Mouse (Mus musculus) lung, embryonic 15.5 days (tissue): Measurements from ENCODE around the gene Appbp2. TPM values are rescaled to one million over a fixed set of nuclear protein-coding genes. Genes with fewer than 3 reads are reported as not detected.

Source experiments
- ATAC-seq: fragments of 200-750 bp; cut with Nextera tagmentation; 2 replicates; pipeline ENCODE4 v1.8.0; 2017; ENCODE audit warnings: moderate number of reproducible peaks, borderline replicate concordance; ENCODE audit not compliant: low FRiP score, low TSS enrichment; ENCODE audit errors: extremely low read depth
- H3K27ac ChIP-seq: fragments of 300-500 bp; sonication (generic); 2 replicates; pipeline ENCODE4 v1.5.1; 2015; ENCODE audit warnings: moderate library complexity, mild to moderate bottlenecking, inconsistent platforms
- H3K27me3 ChIP-seq: fragments of 300-500 bp; sonication (generic); 2 replicates; pipeline ENCODE4 v1.6.1; 2015; ENCODE audit warnings: inconsistent platforms
- H3K36me3 ChIP-seq: fragments of 300-500 bp; sonication (generic); 2 replicates; pipeline ENCODE4 v1.6.1; 2015; ENCODE audit warnings: inconsistent platforms
- H3K4me1 ChIP-seq: fragments of 300-500 bp; sonication (generic); 2 replicates; pipeline ENCODE4 v1.6.1; 2015; ENCODE audit warnings: inconsistent platforms
- H3K4me2 ChIP-seq: fragments of 300-500 bp; sonication (generic); 2 replicates; pipeline ENCODE4 v1.6.1; 2015; ENCODE audit warnings: inconsistent platforms, mild to moderate bottlenecking, moderate library complexity
- H3K4me3 ChIP-seq: fragments of 300-500 bp; sonication (generic); 2 replicates; pipeline ENCODE4 v1.5.1; 2015; ENCODE audit warnings: mild to moderate bottlenecking, inconsistent platforms
- H3K9ac ChIP-seq: fragments of 300-500 bp; sonication (generic); 2 replicates; pipeline ENCODE4 v1.6.1; 2015; ENCODE audit warnings: inconsistent platforms
- H3K9me3 ChIP-seq: fragments of 300-500 bp; sonication (generic); 2 replicates; pipeline ENCODE4 v1.6.1; 2016; ENCODE audit warnings: inconsistent platforms
- WGBS: fragments of 180-500 bp; shearing (Covaris S2); methylation state at CpG from one replicate; pipeline ENCODE4 v1.1.7; 2015; 5-methylcytosine and 5-hydroxymethylcytosine counted together
- polyA plus RNA-seq: library from polyadenylated mRNA; unstranded; fragments of >200 nt; fragmentation: Nextera tagmentation; extraction: Ambion mirVana; gene quantifications from 2 replicates; pipeline ENCODE4 v1.2.1, GENCODE M21; 2015

Appbp2 gene
- polyA plus RNA-seq, 1 experiment from 2014 or later: 43.3 TPM

DNA sequence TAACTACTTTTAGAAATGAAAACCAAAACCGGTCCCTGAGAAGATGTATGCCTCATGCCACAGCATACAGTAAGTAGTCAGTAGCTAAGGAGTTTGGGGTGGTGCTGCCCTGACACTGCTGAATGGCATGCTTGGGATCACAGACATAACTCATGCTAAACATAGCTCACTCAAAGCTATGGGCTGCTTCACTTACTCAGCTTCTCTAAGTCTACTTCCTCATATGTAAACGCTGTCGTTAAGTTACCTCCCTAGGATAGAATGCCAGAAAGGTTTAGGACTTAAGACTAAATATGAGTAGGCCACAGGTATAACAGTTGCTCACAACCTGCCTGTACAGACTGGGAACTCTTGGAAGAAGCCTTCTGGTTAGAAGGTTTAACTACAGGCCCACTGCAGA, 20.3 kb downstream of the Appbp2 start:
- no peaks in the 10 kb centered on the region for H3K4me1 ChIP-seq
- ATAC-seq: no peak
- no peaks in the 10 kb centered on the region for H3K27me3 ChIP-seq
- no peak overlapping the region for H3K27ac ChIP-seq
- H3K4me3 ChIP-seq: no peak overlapping the region
- H3K9ac ChIP-seq: no peak overlapping the region
- H3K9me3 ChIP-seq: no peaks in the 10 kb centered on the region
- 94% methylated on average over 3 of the region's 3 CpGs for WGBS
- H3K36me3 ChIP-seq: peaks cover 54% of the 10 kb centered on the region
- H3K4me2 ChIP-seq: no peak overlapping the region

DNA sequence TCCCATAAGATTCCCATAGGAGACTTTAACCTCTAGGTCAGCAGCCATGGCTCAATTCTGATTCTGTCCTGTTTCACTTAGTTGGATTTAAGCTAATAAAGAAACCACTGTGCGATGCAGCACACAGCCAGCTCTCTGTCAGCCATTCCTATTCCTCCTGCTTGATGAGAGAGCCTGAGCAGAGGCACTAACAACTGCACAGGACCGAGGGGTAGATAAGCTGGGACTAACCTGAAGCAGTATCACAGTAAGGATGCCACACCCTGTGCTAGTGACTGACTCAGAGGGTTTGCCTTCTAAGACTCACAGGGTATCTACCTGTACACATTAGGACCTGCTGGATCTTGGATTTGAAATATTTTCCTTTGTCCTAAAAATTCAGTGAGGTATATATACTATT, 21.7 kb downstream of the Appbp2 start:
- Histone ChIP-seq H3K27ac (no peak overlapping the region), H3K4me1 (no peaks in the 10 kb centered on the region), H3K4me3 (no peak overlapping the region), H3K4me2 (no peak overlapping the region), H3K9ac (no peak overlapping the region), H3K36me3 (peaks cover 67% of the 10 kb centered on the region), H3K9me3 (no peaks in the 10 kb centered on the region), H3K27me3 (no peaks in the 10 kb centered on the region)
- WGBS: 87% methylated on average over 2 of the region's 2 CpGs
- no peak for ATAC-seq

DNA sequence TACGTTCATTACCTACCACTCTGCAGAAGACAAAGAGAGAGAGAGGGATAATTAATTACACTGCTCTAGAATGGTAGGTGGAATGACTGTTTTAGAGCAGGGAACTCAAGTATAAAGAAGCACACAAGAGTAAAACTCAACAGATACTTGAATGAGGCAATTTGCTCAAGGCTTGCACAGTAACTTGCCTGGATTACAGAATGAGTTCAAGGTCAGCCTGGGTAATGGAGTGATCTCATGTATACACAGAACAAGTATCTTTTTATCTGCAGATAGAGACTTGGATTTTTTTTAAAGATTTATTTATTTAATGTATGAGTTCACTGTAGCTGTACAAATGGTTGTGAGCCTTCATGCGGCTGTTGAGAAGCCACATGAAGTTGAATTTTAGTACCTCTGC, 23.8 kb downstream of the Appbp2 start:
- no peak overlapping the region for H3K9ac ChIP-seq
- 85% methylated on average over 2 of the region's 2 CpGs for WGBS
- no peak overlapping the region for H3K4me3 ChIP-seq
- no peak for ATAC-seq
- peaks cover 82% of the 10 kb centered on the region for H3K36me3 ChIP-seq
- no peaks in the 10 kb centered on the region for H3K4me1 ChIP-seq
- no peaks in the 10 kb centered on the region for H3K27me3 ChIP-seq
- no peak overlapping the region for H3K27ac ChIP-seq
- H3K9me3 ChIP-seq: no peaks in the 10 kb centered on the region
- H3K4me2 ChIP-seq: no peak overlapping the region

DNA sequence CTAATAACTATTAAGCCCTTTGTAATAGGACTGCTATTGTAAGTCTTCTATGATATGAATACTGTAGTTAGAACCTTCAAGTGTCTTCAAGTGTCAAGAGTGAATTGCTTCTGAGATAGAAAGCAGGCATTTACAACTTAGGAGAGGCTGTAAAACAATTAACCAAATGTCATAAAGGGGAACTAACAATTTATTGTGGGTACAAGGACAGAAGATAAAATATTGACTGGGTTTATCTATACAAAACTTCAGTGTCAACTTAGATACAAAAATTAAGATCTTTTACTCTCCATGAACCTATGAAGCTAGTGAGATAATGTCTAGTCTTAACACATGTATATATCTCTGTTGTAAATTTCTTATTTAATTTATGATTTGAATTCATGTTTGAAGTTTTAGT, 28.7 kb downstream of the Appbp2 start:
- Histone ChIP-seq H3K4me1 (no peaks in the 10 kb centered on the region), H3K4me2 (no peak overlapping the region), H3K36me3 (peaks cover 73% of the 10 kb centered on the region), H3K27me3 (no peaks in the 10 kb centered on the region), H3K9ac (no peak overlapping the region), H3K9me3 (no peaks in the 10 kb centered on the region), H3K27ac (no peak overlapping the region), H3K4me3 (no peak overlapping the region)
- ATAC-seq: no peak

DNA sequence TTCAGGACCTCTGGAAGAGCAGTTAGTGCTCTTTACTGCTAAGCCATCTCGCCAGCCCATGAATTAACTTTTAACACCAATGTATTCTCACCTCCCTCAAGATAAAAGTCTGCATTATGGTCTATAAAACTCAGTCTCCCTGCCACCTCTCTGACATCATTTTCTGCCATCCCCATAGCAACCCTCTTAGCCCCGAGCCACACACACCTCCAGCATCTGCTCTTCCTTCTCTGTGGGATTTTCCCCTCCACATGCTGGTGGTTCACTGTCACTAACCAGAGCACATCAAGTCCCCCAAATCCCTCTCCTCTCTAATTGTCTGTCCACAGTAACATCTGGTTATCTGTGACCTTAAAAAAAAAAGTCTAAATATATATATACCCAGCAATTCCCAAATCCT, 36.0 kb downstream of the Appbp2 start:
- Histone ChIP-seq H3K4me3 (no peak overlapping the region), H3K4me2 (no peak overlapping the region), H3K27ac (no peak overlapping the region), H3K9me3 (no peaks in the 10 kb centered on the region), H3K9ac (no peak overlapping the region), H3K36me3 (peaks cover 88% of the 10 kb centered on the region), H3K27me3 (no peaks in the 10 kb centered on the region), H3K4me1 (no peaks in the 10 kb centered on the region)
- ATAC-seq: no peak
- WGBS: 66% methylated on average over 2 of the region's 2 CpGs

DNA sequence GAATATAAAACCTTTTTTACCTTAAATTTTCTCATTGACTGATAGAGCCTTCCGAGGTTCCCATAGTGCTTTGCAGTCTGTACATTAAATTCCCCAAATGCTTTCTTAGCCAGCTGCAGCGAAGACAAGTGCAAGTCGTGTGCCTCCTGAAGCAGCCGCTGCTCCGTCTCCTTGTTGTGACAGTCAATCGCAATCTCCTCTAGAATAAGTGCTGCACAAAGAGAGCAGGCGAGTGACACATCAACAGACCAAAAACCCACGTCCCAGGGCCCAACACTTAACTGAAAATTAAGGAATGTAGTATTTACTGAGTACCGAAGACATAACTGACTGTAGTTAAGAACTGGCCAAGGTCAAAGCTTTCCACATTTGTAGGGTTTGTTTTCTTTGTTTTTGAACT, 38.9 kb downstream of the Appbp2 start:
- no peaks in the 10 kb centered on the region for H3K9me3 ChIP-seq
- 80% methylated on average over 9 of the region's 9 CpGs for WGBS
- ATAC-seq: no peak
- no peaks in the 10 kb centered on the region for H3K4me1 ChIP-seq
- H3K27ac ChIP-seq: no peak overlapping the region
- no peak overlapping the region for H3K4me3 ChIP-seq
- H3K36me3 ChIP-seq: peaks cover 90% of the 10 kb centered on the region
- H3K27me3 ChIP-seq: no peaks in the 10 kb centered on the region
- no peak overlapping the region for H3K4me2 ChIP-seq
- H3K9ac ChIP-seq: no peak overlapping the region

DNA sequence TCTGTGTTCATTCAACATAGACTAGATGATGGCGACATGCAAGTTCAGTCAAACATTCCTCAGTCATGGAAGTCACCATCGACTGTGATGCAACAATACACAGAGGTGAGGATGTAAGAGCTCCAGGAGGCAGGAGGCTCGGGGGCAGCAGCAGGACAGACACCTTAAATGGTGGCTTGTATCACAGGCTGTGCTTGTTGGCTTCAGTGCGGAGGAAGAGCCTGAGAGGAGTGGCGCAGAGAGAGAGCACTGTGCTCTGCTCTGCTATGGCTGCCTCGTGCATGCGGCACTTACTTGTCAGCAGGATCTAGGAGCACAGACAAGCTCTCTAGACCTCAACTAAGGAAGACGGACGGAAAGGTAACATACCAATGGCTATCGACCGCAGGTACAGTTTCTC, 40.7 kb downstream of the Appbp2 start:
- 92% methylated on average over 11 of the region's 11 CpGs for WGBS
- Histone ChIP-seq H3K4me2 (no peak overlapping the region), H3K27ac (no peak overlapping the region)

DNA sequence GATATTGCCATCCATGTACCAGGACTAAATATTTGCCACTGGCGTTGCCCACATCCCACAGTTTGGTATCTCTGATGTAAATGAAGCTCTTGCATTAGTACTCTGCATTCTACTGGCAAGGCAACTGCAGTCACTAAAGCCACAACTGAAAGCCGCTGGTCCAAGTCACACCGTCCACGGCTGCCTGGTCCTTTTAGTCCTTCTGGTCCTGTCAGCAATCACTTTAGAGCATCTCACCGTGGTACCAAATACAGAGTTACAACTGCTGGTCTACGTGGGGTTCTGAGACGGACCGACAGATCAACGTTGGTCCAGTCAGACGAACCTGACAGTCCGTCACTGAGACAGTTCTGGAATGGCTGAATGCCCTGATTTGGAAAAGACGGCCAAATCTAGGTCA, 44.2 kb downstream of the Appbp2 start:
- Histone ChIP-seq H3K27ac (no peak overlapping the region), H3K27me3 (no peaks in the 10 kb centered on the region), H3K9ac (no peak overlapping the region), H3K36me3 (peaks cover 71% of the 10 kb centered on the region), H3K4me1 (no peaks in the 10 kb centered on the region), H3K9me3 (no peaks in the 10 kb centered on the region), H3K4me2 (no peak overlapping the region), H3K4me3 (no peak overlapping the region)
- 93% methylated on average over 12 of the region's 12 CpGs for WGBS
- no peak for ATAC-seq

More for the DNA sequence above, 40.7 kb downstream of the Appbp2 start:
- no peaks in the 10 kb centered on the region for H3K4me1 ChIP-seq
- no peak overlapping the region for H3K4me3 ChIP-seq
- peaks cover 90% of the 10 kb centered on the region for H3K36me3 ChIP-seq
- no peak for ATAC-seq
- no peaks in the 10 kb centered on the region for H3K27me3 ChIP-seq
- no peaks in the 10 kb centered on the region for H3K9me3 ChIP-seq
- no peak overlapping the region for H3K9ac ChIP-seq

DNA sequence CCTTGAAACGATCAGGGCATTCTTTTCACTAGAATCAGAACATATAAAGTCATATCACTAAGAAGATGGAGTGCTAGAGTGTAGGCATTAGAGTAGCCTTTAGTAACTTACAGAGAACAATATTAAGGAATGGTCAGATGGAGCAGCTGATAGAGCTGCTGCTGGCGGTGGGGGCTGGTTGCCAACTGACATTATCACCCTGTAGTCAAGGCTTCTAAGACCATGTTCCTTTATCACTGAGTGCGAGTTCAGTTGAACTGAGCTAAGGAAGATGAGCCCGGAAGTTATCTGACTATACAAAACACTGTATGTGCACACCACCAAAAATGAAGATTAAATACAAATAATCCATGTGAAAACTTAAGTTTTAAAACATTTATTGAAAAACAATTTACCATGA, 45.8 kb downstream of the Appbp2 start:
- Histone ChIP-seq H3K4me2 (no peak overlapping the region), H3K27ac (no peak overlapping the region), H3K9ac (no peak overlapping the region), H3K4me3 (no peak overlapping the region), H3K27me3 (no peaks in the 10 kb centered on the region), H3K4me1 (no peaks in the 10 kb centered on the region), H3K36me3 (peaks cover 55% of the 10 kb centered on the region), H3K9me3 (no peaks in the 10 kb centered on the region)
- 93% methylated on average over 4 of the region's 4 CpGs for WGBS
- no peak for ATAC-seq

DNA sequence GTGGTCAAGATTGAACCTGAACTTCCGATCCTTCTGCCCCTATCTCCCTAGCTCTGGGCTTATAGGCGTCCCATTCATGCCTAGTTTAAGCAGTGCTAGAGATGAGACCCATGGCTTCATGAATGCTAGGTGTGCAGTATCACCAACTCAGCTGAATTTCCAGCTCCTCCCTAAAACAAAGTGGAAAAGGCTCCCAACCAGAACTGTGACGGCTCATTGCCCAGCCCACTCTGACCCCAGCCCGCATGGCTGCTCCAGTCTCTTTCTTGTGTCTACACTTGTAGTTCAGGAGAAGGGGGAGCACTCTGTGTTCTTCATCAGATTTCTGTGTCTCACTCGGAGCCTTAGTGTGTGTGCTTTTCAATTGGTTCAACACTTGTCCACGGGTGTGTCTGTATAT, 50.1 kb downstream of the Appbp2 start:
- ATAC-seq: no peak
- H3K27ac ChIP-seq: no peak overlapping the region
- H3K27me3 ChIP-seq: no peaks in the 10 kb centered on the region
- H3K4me2 ChIP-seq: no peak overlapping the region
- H3K9ac ChIP-seq: no peak overlapping the region
- 77% methylated on average over 6 of the region's 6 CpGs for WGBS
- H3K4me3 ChIP-seq: no peak overlapping the region
- peaks cover 16% of the 10 kb centered on the region for H3K36me3 ChIP-seq
- peaks cover 4% of the 10 kb centered on the region; the same call in 1 of the 2 replicates for H3K4me1 ChIP-seq
- no peaks in the 10 kb centered on the region for H3K9me3 ChIP-seq

DNA sequence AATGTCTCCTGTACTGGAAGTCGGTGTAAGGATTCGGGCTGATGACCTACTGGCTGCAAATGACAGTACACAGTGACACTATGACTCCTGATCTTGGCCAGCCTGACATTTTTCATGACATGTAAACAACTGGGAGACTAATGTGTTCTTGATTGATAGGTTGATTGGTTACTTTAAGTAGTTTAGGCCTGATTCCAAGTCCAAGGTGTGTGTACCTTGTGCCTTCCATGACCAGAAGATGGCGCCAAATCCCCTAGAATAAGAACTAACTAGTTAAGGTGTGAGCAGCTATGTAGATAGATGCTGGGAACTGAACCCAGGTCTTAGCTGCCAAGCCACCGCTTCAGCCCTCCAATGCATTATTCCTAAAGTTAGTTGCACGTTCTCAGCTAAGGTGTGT, 50.8 kb downstream of the Appbp2 start:
- Histone ChIP-seq H3K9ac (no peak overlapping the region), H3K4me1 (peaks cover 4% of the 10 kb centered on the region; the same call in 1 of the 2 replicates), H3K4me3 (no peak overlapping the region), H3K9me3 (no peaks in the 10 kb centered on the region), H3K4me2 (no peak overlapping the region), H3K36me3 (peaks cover 10% of the 10 kb centered on the region; the same call in 1 of the 2 replicates), H3K27ac (no peak overlapping the region), H3K27me3 (no peaks in the 10 kb centered on the region)
- 67% methylated on average over 5 of the region's 5 CpGs for WGBS
- no peak for ATAC-seq

DNA sequence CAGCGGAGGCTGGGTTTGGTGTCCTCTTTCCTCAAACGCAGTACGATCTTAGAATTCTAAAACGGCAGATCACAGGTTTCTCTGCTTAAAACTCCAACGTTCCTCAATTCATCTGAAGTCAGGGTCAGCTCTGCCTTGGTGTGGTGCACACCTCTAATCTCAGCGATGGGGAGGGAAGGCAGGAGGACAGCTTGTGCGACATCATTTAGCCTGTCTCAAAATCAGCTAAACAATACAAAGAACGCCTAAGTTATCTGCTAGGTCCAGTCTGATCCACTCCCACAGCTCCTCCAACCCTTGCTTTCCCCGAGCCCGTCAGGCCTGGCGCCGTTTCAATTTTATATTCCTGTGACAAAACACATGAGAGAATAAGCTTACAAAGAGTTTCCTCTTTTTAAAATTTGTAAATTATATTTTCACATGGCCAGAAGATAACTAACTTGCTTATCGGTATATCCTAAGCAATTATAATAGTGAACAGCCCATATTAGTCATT, 51.6 kb downstream of the Appbp2 start:
- peaks cover 2% of the 10 kb centered on the region; the same call in 1 of the 2 replicates for H3K36me3 ChIP-seq
- H3K27ac ChIP-seq: peak overlapping the region; percentile 50

More for the DNA sequence above, 51.6 kb downstream of the Appbp2 start:
- H3K9me3 ChIP-seq: no peaks in the 10 kb centered on the region
- peak overlapping the region; percentile 82 for H3K4me2 ChIP-seq
- H3K27me3 ChIP-seq: no peaks in the 10 kb centered on the region
- ATAC-seq: no peak
- H3K9ac ChIP-seq: peak overlapping the region; percentile 50
- peaks cover 4% of the 10 kb centered on the region; the same call in 1 of the 2 replicates for H3K4me1 ChIP-seq
- 16% methylated on average over 13 of the region's 13 CpGs for WGBS
- H3K4me3 ChIP-seq: peak overlapping the region; percentile 46
